Mouse (Mus musculus) adrenal gland, adult 10 weeks (tissue): ENCODE data around the gene Fbxw26. TPM values are rescaled to one million over a fixed set of nuclear protein-coding genes. Genes with fewer than 3 reads are reported as not detected.

Source experiments
- polyA plus RNA-seq: library from polyadenylated mRNA; stranded (reverse); fragments of 350-450 nt; fragmentation: Illumina TruSeq; extraction: RNeasy Lipid Tissue Mini Kit (QIAGEN cat#74804); gene quantifications from one replicate; pipeline ENCODE4 v1.2.3, GENCODE M21; 2014; ENCODE audit warnings: low read depth, low replicate concordance

The Fbxw26 gene
- not detected for polyA plus RNA-seq

GRCm38 (mm10) chr9:109745989-109746388, at the start of gene Fbxw26:
Gene Fbxw26, minus strand, starts transcription at chr9:109746089.

GRCm38 (mm10) chr9:109790570-109790969, 44.7 kb upstream of the Fbxw26 start, which contains the start of gene Fbxw27:
Gene Fbxw27, minus strand, starts transcription at chr9:109790670.

GRCm38 (mm10) chr9:109702600-109702999, 43.3 kb downstream of the Fbxw26 start, which contains the start of gene Fbxw18:
Gene Fbxw18, minus strand, starts transcription at chr9:109702700.

Other genes starting within 250 kb of the Fbxw26 start
- not detected for gene Fbxw15, start 177.8 kb downstream of the Fbxw26 start, polyA plus RNA-seq
- gene Fbxw24, start 120.0 kb downstream of the Fbxw26 start, polyA plus RNA-seq, result not detected
- gene Fbxw25, start 81.4 kb downstream of the Fbxw26 start, polyA plus RNA-seq, result not detected
- gene Fbxw18, start 43.4 kb downstream of the Fbxw26 start, polyA plus RNA-seq, result not detected
- gene Fbxw27, start 44.6 kb upstream of the Fbxw26 start, polyA plus RNA-seq, result not detected
- 2.3 TPM for gene Spink8, start 66.2 kb upstream of the Fbxw26 start, polyA plus RNA-seq
- gene Nme6, start 86.7 kb upstream of the Fbxw26 start, polyA plus RNA-seq, result 4.8 TPM
- gene Camp, start 103.5 kb upstream of the Fbxw26 start, polyA plus RNA-seq, result not detected
- 13.1 TPM for gene Cdc25a, start 129.5 kb upstream of the Fbxw26 start, polyA plus RNA-seq
- gene Map4, start 185.4 kb upstream of the Fbxw26 start, polyA plus RNA-seq, result 37.0 TPM